Mouse (Mus musculus): ENCODE results near the gene Tanc1. TPM values are rescaled to one million over a fixed set of nuclear protein-coding genes. Genes with fewer than 3 reads are reported as not detected.
"Not testable (repeated sequence)": the region's sequence is repeated elsewhere in the genome, so short reads cannot be mapped to it uniquely, and the experiment has no call there.

Gene Tanc1
- total RNA-seq (2021): 10 to 100 TPM; 12.5 to 13.1 TPM

DNA sequence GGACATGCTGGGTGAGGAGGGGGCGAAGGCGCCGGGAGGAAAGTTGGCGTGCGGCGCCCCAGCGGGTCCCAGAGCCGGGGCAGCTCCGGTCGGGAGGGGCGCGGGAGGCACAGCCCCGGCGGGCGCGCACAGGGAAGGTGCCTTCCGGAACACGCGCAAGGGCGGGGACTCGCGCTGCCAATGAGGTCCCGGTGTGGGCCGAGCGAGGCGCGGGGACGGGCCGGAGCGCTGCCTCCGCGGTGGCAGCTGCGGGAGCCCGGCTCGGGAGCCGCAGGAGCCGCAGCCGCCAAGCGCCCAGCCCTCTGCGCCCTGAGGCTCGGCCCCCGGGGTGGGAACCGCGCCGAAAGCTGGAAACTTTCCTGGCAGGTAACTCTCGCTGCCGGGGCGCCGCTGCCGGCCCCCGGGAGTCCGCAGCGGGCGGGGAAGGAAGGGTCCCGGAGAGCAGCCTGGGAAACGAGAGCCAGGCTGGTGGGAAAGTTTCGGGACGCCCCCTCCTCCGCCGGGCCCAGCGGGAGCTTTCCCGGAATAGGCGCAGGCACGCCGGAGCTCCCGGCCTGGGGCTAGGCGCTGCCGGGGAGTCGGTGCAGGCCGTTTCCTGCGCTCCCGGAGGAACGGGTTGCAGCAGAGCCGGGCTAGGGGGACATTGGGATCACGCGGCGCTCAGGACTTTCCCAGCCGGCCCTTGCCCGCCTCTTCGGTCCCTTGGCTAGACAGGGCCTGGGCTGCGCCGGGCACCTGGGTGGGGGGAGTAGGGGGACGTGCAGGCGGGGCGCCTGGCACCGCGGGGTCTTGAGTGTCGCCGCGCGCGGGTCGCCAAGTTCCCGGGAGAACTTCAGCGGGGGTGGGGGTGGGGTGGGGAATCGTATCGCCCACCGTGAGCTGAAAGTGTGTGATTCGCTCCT lies at the start of gene Tanc1:
Tanc1 (plus strand) TSS at position 212 of the 902 bp plus-strand sequence.
- intact Hi-C loops (cut with DNase I): loop anchor here (5.0 kb wide), 1 partner anchor 125 kb away; no protein-coding TSS in a partner anchor

GRCm38 (mm10) chr2:59562215-59562614 lies 49.6 kb upstream of the Tanc1 start:
- no peak for DNase-seq (ENCODE audit: extremely low spot score in 1 of 2, low spot score in 2 of 2)
- intact Hi-C loops (cut with DNase I): no loop called here

More for the DNA sequence above, at the start of gene Tanc1:
- peak; percentile 65 to 91 for DNase-seq (ENCODE audit: extremely low spot score in 1 of 2, low spot score in 2 of 2)

DNA sequence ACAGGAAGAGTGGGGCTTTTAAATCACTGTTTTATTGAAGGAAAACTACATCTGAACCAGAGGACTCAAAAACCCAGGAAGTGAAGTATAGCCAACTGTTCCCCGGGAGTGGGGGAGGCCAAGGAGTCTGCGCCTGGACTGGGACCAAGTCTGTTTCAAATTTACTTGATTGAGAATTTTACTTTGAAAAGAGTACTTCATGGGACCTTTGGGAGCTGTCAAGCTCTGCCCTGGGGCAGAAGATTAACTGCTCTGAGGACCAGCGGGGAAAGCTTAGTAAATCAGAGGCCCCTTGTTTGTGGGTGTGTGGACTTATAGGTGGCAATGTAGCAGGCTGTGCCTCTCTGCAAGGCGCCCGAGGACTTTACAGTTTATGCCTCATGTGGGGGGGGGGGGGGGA lies 49.1 kb upstream of the Tanc1 start:
- intact Hi-C loops (cut with DNase I): no loop called here
- no peak for DNase-seq (ENCODE audit: extremely low spot score in 1 of 2, low spot score in 2 of 2)

DNA sequence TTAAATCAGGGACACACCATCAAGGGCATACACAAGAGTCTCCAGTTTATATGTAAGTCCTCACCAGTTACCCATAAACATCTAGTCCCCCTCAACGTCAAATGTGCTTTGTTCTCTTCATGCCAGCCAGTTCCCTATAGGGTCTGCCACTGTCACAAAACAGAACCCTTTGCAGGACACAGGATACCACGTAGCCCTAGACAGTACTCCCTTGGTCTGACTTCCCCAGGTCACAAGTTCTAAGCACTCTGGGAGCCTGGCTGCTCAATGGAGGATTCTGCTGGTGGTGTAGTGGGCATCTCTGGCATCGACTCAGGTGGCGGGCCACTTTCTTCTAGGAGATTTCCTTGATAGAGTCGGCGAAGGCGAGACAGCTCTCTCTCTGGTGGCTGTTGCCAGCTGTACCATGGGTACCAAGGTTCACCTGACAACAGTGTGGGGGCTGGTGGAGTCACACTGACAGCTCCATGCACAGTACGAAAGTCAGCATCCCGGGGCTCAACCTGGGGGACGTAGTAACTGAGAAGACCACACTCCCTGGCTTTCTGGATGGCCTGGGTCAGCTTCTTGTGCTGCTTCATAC lies 47.7 kb upstream of the Tanc1 start:
- DNase-seq (ENCODE audit: extremely low spot score in 1 of 2, low spot score in 2 of 2); intact Hi-C loops (cut with DNase I): not testable (repeated sequence)

- no peak for DNase-seq (ENCODE audit: extremely low spot score in 1 of 2, low spot score in 2 of 2)
- intact Hi-C loops (cut with DNase I): no loop called here
These were observed 46.9 kb upstream of the Tanc1 start for GRCm38 (mm10) chr2:59564947-59565346.

- intact Hi-C loops (cut with DNase I): no loop called here
- no peak for DNase-seq (ENCODE audit: extremely low spot score in 1 of 2, low spot score in 2 of 2)
These were observed 30.9 kb upstream of the Tanc1 start for GRCm38 (mm10) chr2:59580939-59581338.

- no peak for DNase-seq (ENCODE audit: extremely low spot score in 1 of 2, low spot score in 2 of 2)
- intact Hi-C loops (cut with DNase I): no loop called here
These were observed 27.9 kb upstream of the Tanc1 start for GRCm38 (mm10) chr2:59583961-59584360.

DNA sequence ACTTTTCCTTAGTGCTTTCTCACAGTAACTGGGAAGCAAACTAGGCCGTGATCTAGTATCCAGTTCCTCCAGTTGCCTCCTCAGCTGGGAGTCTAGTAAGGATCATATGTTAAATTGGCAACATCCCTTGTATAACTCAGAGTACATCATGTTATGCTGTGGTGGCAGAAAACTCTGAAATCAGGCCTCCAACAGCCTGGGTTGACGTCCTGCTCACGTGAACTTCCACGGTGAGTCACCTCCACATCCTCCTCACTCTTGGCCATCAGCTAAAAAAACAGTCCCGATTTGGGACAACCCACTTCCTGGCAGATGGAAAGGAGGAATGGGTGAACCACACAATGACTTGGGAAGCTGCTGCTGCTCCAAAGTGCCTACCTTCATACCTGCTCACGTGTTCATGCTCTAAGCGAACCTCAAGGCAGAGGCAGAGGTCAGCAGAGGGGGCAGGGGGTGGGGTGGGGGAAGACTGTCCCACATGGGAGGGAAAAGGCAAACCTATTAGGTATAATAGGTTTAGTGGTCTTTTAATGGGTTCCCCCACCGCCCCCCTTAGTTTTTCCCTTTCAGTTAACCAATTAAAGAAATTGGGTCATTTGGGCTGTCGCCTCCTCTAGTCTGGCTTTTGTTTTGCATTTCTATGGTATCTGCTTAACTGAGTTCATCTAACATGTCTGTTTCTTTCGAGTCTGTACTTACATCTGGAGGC lies 24.3 kb upstream of the Tanc1 start:
- DNase-seq (ENCODE audit: extremely low spot score in 1 of 2, low spot score in 2 of 2): no peak
- intact Hi-C loops (cut with DNase I): no loop called here

DNA sequence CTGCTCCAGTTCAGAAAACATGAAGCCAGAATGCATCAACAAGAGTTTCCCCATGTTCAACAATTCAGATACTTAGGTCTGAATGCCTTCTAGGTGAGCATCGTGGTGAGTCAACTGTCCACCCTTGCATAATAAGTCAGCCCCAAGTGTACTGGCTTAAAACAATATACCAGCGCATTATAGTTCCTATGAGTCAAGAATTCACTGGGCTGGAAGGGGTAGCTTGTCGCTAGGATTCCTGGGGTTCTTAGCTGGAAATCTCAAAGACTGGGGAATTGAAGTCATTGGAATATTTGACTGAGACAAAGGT lies 23.8 kb upstream of the Tanc1 start:
- DNase-seq (ENCODE audit: extremely low spot score in 1 of 2, low spot score in 2 of 2): no peak
- intact Hi-C loops (cut with DNase I): no loop called here

DNA sequence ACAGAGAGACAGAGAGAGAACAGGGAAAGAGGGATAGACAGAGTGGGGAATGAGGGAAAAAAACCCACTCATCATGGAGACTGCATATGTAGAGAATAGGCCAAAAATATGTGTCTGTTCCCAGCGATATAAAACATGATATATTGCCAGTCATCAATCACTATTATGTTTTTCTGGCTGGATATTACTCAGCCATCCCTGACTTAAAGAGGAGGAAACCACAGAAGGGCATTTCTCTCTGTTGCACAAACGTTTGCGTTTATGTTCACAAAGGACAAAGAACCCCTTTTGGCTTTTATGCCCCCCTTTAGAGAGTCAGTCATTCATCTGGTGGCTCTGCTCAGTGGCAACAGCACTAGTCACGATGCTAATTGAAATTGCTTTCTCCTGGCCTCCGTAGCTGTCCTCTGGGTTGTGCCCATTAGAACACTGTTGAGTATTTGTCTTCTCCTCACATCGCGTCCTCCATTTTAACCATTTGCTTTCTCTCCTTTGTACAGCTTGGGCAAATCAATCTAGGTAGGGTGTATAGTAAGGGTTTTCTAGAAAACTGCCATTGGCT lies 18.4 kb upstream of the Tanc1 start:
- no peak for DNase-seq (ENCODE audit: extremely low spot score in 1 of 2, low spot score in 2 of 2)
- intact Hi-C loops (cut with DNase I): no loop called here

GRCm38 (mm10) chr2:59594095-59594494 lies 17.7 kb upstream of the Tanc1 start:
- DNase-seq (ENCODE audit: extremely low spot score in 1 of 2, low spot score in 2 of 2): no peak
- intact Hi-C loops (cut with DNase I): no loop called here

GRCm38 (mm10) chr2:59596545-59596944 lies 15.3 kb upstream of the Tanc1 start:
- DNase-seq (ENCODE audit: extremely low spot score in 1 of 2, low spot score in 2 of 2): no peak
- intact Hi-C loops (cut with DNase I): no loop called here

DNA sequence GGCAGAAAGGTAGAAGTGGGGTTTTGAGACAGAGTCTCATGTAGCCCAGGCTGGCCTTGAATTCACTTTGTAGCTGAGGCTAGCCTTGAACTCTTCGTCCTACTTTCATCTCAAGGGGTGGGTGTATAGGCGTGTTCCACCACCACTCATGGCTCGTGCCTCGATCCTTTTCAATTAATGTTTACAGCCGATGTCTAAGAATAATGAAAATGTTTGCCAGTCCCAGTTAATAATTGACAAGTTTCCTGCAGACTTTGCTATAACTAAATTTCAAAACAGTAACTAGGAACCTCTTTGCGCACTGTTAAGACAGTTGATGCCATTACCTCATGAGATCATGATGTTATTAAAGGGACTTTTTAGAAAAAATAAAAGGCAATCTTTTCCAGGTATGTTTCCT lies 13.6 kb upstream of the Tanc1 start:
- DNase-seq (ENCODE audit: extremely low spot score in 1 of 2, low spot score in 2 of 2): no peak
- intact Hi-C loops (cut with DNase I): no loop called here

DNA sequence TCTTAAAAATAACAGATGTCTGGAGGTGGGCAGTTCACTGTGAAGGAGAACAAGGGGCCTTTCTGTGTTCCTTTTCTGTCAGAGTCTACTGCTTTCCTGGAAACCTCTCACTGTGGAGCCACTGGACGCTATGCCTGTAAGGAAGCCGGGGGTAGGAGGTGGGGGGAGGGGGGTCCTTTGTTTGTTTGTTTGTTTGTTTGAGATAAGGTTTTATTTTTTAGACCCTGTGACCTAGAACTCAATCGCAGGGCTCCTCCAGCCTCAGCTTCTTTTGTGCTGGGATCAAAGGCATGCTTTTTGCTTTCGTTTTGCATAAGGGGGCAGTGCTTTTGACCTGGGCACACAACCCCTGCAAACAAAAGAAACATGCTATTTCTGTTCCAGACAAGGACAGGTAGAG lies 12.9 kb upstream of the Tanc1 start:
- intact Hi-C loops (cut with DNase I): no loop called here
- DNase-seq (ENCODE audit: extremely low spot score in 1 of 2, low spot score in 2 of 2): no peak

DNA sequence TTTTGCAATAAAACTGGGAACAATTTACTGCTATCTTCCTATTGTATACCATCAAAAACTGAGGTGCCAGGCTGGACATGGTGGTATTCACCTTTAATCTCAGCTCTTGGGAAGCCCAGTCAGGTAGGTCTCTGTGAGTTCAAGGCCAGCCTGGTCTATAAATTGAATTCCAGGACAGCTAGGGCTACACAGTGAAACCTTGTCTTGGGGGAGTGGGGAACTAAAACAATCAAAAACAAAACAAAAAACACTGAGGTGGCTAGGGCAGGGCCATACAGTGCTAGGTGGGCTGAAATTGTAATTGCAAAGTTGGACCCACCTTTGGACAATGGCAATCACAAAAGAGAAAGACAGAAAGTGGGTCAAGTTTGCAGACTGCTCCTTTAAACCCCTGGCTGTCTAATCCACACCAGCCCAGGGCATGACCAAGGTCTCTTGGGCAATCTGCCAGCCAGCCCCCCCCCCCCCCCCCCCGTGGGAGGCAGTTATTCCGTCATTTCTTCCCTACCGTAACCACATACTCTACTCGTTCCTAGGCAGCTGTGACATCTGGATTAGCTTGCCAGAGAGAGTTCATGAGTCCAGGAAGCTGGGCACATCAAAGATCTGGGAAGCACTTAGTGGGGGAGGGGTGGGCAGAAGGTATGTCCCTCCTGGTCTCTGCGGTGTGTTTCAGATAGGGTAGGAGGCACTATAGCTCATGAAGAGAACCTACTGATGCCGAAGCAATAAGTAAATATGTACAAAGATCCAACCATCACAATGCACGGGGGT lies 12.3 kb upstream of the Tanc1 start:
- intact Hi-C loops (cut with DNase I): no loop called here
- DNase-seq (ENCODE audit: extremely low spot score in 1 of 2, low spot score in 2 of 2): peak in 1 of 2 experiments; percentile 40

DNA sequence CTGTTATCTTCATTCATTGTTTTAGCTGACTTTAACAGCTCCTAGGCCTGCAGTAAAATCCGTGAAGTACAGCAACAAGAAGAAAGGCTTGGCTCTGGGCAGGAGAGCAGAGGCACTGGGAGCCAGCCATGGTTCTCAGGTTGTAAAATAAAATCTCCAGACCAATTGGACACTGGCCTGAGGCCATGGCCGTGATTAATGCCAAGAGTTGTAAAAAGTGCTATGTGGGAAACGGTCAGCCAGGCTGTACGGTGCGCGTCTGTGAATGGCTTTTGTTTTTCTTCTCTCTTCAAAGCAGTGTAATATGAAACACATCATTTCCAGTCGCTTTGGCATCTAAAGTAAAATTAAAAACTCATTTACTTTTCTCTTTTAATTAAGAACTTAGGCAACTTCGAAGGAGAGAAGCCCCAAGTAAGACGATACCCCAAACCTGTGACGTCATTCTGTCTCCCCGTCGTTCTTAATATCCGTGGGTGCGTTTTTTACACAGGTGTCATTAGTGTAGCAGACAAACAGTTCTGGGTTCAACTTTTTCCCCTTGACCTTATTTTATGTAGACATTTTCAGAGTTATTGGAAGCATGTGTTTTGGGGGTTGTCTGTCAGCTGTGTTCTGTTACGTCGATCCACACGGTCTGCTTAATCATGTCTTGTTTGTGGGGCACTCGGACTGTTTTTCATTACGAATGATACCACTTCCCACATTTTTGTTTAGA lies 11.6 kb upstream of the Tanc1 start:
- intact Hi-C loops (cut with DNase I): no loop called here
- peak in 1 of 2 experiments; percentile 26 for DNase-seq (ENCODE audit: extremely low spot score in 1 of 2, low spot score in 2 of 2)

GRCm38 (mm10) chr2:59600980-59601379 lies 10.9 kb upstream of the Tanc1 start:
- DNase-seq (ENCODE audit: extremely low spot score in 1 of 2, low spot score in 2 of 2): no peak
- intact Hi-C loops (cut with DNase I): no loop called here

GRCm38 (mm10) chr2:59601452-59601851 lies 10.4 kb upstream of the Tanc1 start:
- intact Hi-C loops (cut with DNase I): no loop called here

More at GRCm38 (mm10) chr2:59601452-59601851, 10.4 kb upstream of the Tanc1 start:
- no peak for DNase-seq (ENCODE audit: extremely low spot score in 1 of 2, low spot score in 2 of 2)

Data from left cerebral cortex, postnatal 10 days (tissue).